Mouse (Mus musculus): ENCODE measurements around the gene Mdm2.

Gene Mdm2

GRCm38 (mm10) chr10:117696827-117697560 lies 13.6 kb downstream of the Mdm2 start:
- DNase-seq (ENCODE audit: low spot score in 2 of 2) = no peak

- no peak for DNase-seq (ENCODE audit: low spot score in 2 of 2)
Observed at GRCm38 (mm10) chr10:117696021-117696826, 14.3 kb downstream of the Mdm2 start.

GRCm38 (mm10) chr10:117695605-117696004 lies 15.0 kb downstream of the Mdm2 start:
- DNase-seq (ENCODE audit: low spot score in 2 of 2) = no peak

GRCm38 (mm10) chr10:117695027-117695426 lies 15.5 kb downstream of the Mdm2 start:
- no peak for DNase-seq (ENCODE audit: low spot score in 2 of 2)

- DNase-seq (ENCODE audit: low spot score in 2 of 2) = no peak
Observed at GRCm38 (mm10) chr10:117694255-117694953, 16.2 kb downstream of the Mdm2 start.

- DNase-seq (ENCODE audit: low spot score in 2 of 2) = no peak
Observed at GRCm38 (mm10) chr10:117692953-117693352, 17.6 kb downstream of the Mdm2 start.

- no peak for DNase-seq (ENCODE audit: low spot score in 2 of 2)
Observed at GRCm38 (mm10) chr10:117692173-117692572, 18.4 kb downstream of the Mdm2 start.

- DNase-seq (ENCODE audit: low spot score in 2 of 2) = no peak
Observed at GRCm38 (mm10) chr10:117691389-117691968, 19.1 kb downstream of the Mdm2 start.

- DNase-seq (ENCODE audit: low spot score in 2 of 2) = no peak
Observed at GRCm38 (mm10) chr10:117690770-117691296, 19.7 kb downstream of the Mdm2 start.

GRCm38 (mm10) chr10:117690101-117690352 lies 20.5 kb downstream of the Mdm2 start:
- DNase-seq (ENCODE audit: low spot score in 2 of 2) = no peak

GRCm38 (mm10) chr10:117689297-117690100 lies 21.1 kb downstream of the Mdm2 start:
- no peak for DNase-seq (ENCODE audit: low spot score in 2 of 2)

- DNase-seq (ENCODE audit: low spot score in 2 of 2) = no peak
Observed at GRCm38 (mm10) chr10:117688204-117689151, 22.1 kb downstream of the Mdm2 start.

GRCm38 (mm10) chr10:117687577-117687976 lies 23.0 kb downstream of the Mdm2 start:
- no peak for DNase-seq (ENCODE audit: low spot score in 2 of 2)

- DNase-seq (ENCODE audit: low spot score in 2 of 2) = no peak
Observed at GRCm38 (mm10) chr10:117687018-117687417, 23.5 kb downstream of the Mdm2 start.

GRCm38 (mm10) chr10:117685849-117686591 lies 24.5 kb downstream of the Mdm2 start:
- no peak for DNase-seq (ENCODE audit: low spot score in 2 of 2)

- DNase-seq (ENCODE audit: low spot score in 2 of 2) = no peak
Observed at GRCm38 (mm10) chr10:117685171-117685848, 25.2 kb downstream of the Mdm2 start.

- no peak for DNase-seq (ENCODE audit: low spot score in 2 of 2)
Observed at GRCm38 (mm10) chr10:117684298-117685170, 26.0 kb downstream of the Mdm2 start.

- DNase-seq (ENCODE audit: low spot score in 2 of 2) = no peak
Observed at GRCm38 (mm10) chr10:117683734-117684037, 26.9 kb downstream of the Mdm2 start.
